Mouse (Mus musculus): ENCODE measurements around the gene Nudt1.

- TF ChIP-seq CTCF (IDR thresholded peaks at IDR 0.05; ENCODE audit: low read depth, low read length): no peak
- TF ChIP-seq EP300 (IDR thresholded peaks at IDR 0.05; ENCODE audit: insufficient read depth, low read depth, low read length): no peak
- no peak for TF ChIP-seq POLR2A (IDR thresholded peaks at IDR 0.05; ENCODE audit: insufficient read depth, low read length)
These were observed 38.6 kb downstream of the Nudt1 start for GRCm38 (mm10) chr5:140359930-140360674.

Measured in ES-Bruce4 (cell line).